8 mouse cellular contexts compared by ENCODE assay signal in the genomic region with DNA sequence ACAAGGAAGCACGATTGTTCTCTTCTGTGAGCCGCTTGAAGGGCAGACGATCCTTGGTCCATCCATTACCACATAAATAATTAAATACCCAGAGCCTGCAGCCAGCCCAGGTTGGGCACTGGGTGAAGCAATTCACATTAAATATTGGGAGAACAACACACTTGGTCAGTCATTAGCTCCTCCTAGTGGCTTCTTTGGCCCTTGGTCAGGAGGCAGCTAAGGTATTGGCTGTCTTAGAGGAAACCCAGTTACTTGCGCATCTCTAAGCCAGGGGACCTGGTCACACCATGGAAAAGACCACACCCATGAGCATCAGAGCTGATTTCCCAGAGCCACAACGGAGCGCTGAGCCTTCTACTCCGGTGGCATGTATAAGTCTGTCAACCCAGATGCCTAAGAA.
A peak's percentile ranks its signal among the peaks of the same experiment; 100 is the strongest.
DNase-seq lines count a peak whose midpoint lies in the region; ATAC-seq and TF ChIP-seq lines count a peak whose summit lies in the region.

No protein-coding gene starts in this region.

- no peak for ATAC-seq in heart, embryonic 11.5 days (replicated peaks; ENCODE audit: insufficient number of reproducible peaks, low FRiP score, low TSS enrichment)

- TF ChIP-seq POLR2A in heart, adult 2 months (IDR thresholded peaks at IDR 0.05; ENCODE audit: insufficient read depth, low read depth, low read length): no peak

- H3K27me3 ChIP-seq in heart, embryonic 11.5 days (ENCODE audit: control insufficient read depth, insufficient read depth, low read length): no peaks in the 10 kb centered on the region
- no peaks in the 10 kb centered on the region for H3K27me3 ChIP-seq in heart, adult 2 months (ENCODE audit: control insufficient read depth, insufficient read depth, low read length)

- H3K27ac ChIP-seq in heart, embryonic 11.5 days (ENCODE audit: low read depth, low read length): no peak overlapping the region
- H3K27ac ChIP-seq in heart, adult 2 months: no peak overlapping the region

- TF ChIP-seq EP300 in heart, adult 2 months (IDR thresholded peaks at IDR 0.05; ENCODE audit: insufficient read depth, low read depth, low read length): no peak

- no peak overlapping the region for H3K9ac ChIP-seq in heart, embryonic 11.5 days (ENCODE audit: low read depth, low read length)
- H3K9ac ChIP-seq in heart, adult 2 months (ENCODE audit: low read depth, low read length): no peak overlapping the region

- H3K9me3 ChIP-seq in heart, embryonic 11.5 days (replicated peaks; ENCODE audit: control insufficient read depth, low read length): no peaks in the 10 kb centered on the region

- intact Hi-C loops in heart, adult 2 months (cut with DNase I): loop anchor here (5.0 to 10.0 kb wide), 2 partner anchors 431 to 1157 kb away; no protein-coding TSS in a partner anchor

- TF ChIP-seq CTCF in heart, adult 2 months (IDR thresholded peaks at IDR 0.05): peak; percentile 74

- H3K79me2 ChIP-seq in heart, adult 2 months (replicated peaks; ENCODE audit: control insufficient read depth, insufficient read depth, low read length): no peaks in the 10 kb centered on the region

- H3K36me3 ChIP-seq in heart, embryonic 11.5 days (ENCODE audit: control insufficient read depth, insufficient read depth, low read length): no peaks in the 10 kb centered on the region
- H3K36me3 ChIP-seq in heart, adult 2 months (ENCODE audit: control insufficient read depth, insufficient read depth, low read length): no peaks in the 10 kb centered on the region

- DNase-seq in heart, adult 11 months: peak; percentile 91
- peak; percentile 63 for DNase-seq in ZHBTc4 (ENCODE audit: low read depth, low spot score)
- peak; percentile 27 to 28 for DNase-seq in heart, adult 2 months
- peak; percentile 50 for DNase-seq in kidney, postnatal 14 days
- peak; percentile 1 for DNase-seq in ovary, postnatal 14 days (ENCODE audit: low spot score)
- DNase-seq in thymus, postnatal 14 days: no peak
- DNase-seq in gastrocnemius, adult 8-10 months (ENCODE audit: low spot score in 2 of 2): no peak

- no peak overlapping the region for H3K4me3 ChIP-seq in heart, embryonic 11.5 days (ENCODE audit: low read depth, low read length)
- H3K4me3 ChIP-seq in heart, adult 2 months: no peak overlapping the region

- WGBS in heart, embryonic 11.5 days (ENCODE audit: insufficient replicate concordance): 50% methylated on average over 7 of the region's 7 CpGs
- 56% methylated on average over 7 of the region's 7 CpGs for WGBS in heart, adult 2 months

- H3K4me2 ChIP-seq in heart, embryonic 11.5 days: no peak overlapping the region

- H3K4me1 ChIP-seq in heart, embryonic 11.5 days (ENCODE audit: control insufficient read depth, insufficient read depth, low read length): peaks cover 9% of the 10 kb centered on the region; the same call in 1 of the 2 replicates
- peaks cover 1% of the 10 kb centered on the region; the same call in 1 of the 2 replicates for H3K4me1 ChIP-seq in heart, adult 2 months (ENCODE audit: control insufficient read depth, insufficient read depth, low read length)

Comparison
In these comparisons a context has a peak if more than half of its experiments do, and no peak if none do; other contexts are left out.
1. DNase-seq: peak in heart, adult 11 months (single experiment), ZHBTc4 (single experiment), heart, adult 2 months (2 of 2), kidney, postnatal 14 days (single experiment) and ovary, postnatal 14 days (single experiment); none in thymus, postnatal 14 days (single experiment) and gastrocnemius, adult 8-10 months (0 of 2).